Mouse (Mus musculus) thymus, postnatal 10 days (tissue): ENCODE measurements around the gene Zfp697.
"Not testable (repeated sequence)": the region's sequence is repeated elsewhere in the genome, so short reads cannot be mapped to it uniquely, and the experiment has no call there.

Experiments
- DNase-seq, 2 experiments: peaks; one replicate each; pipeline ENCODE4 v3.0.0; 2021; ENCODE audit warnings: low spot score in 2 of 2

Gene Zfp697

GRCm38 (mm10) chr3:98497401-98497800, 115.1 kb downstream of the Zfp697 start:
- DNase-seq = not testable (repeated sequence)

- not testable (repeated sequence) for DNase-seq
These were observed 125.0 kb downstream of the Zfp697 start for GRCm38 (mm10) chr3:98507229-98507628.

DNA sequence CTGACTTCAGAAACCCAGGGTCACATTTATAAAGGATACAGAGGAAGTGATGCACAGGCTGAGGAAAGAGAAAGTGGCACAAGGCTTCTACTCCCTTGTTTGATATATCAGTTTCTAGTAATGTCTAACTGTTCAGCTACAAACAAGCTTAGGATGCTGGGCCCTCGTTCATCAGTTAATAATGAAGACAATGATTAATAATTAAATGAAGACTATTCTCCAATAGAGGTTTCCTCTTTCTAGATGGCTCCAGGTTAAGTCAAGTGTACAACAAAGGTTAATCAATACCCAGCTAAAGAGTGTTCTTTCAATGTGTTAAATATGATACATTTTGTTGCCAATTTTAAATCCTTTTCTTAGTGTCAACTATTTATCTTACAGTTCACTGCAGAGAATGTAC, 128.2 kb downstream of the Zfp697 start, which contains the start of gene Hsd3b4:
Gene Hsd3b4 (minus strand): TSS at position 101 of the 400 bp plus-strand sequence.
- not testable (repeated sequence) for DNase-seq

- DNase-seq = not testable (repeated sequence)
These were observed 140.5 kb downstream of the Zfp697 start for GRCm38 (mm10) chr3:98522779-98523178.

- not testable (repeated sequence) for DNase-seq
These were observed 142.3 kb downstream of the Zfp697 start for GRCm38 (mm10) chr3:98524552-98524951.

GRCm38 (mm10) chr3:98524978-98525377, 142.7 kb downstream of the Zfp697 start:
- DNase-seq = not testable (repeated sequence)

DNA sequence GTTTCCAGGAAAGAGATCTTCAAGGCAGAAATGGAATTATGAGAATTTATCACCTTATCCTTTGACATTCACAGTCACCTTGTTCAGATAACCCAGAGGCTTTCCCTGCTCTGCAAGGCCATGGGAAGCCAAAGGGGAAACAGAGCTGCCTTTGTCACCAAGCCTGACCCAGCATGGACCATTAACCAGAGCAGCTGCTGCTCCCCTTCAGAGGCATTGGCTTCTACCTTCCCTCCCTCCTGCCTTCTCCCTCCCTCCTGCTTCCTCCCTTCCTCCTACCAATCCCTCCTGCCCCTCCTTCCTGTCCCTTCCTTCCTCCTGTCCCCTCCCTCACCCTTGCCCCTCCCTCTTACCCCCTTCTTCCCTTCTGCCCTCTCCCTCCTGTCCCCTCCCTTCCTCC, 165.4 kb downstream of the Zfp697 start:
- not testable (repeated sequence) for DNase-seq

- not testable (repeated sequence) for DNase-seq
These were observed 166.2 kb downstream of the Zfp697 start for GRCm38 (mm10) chr3:98548495-98548894.

DNA sequence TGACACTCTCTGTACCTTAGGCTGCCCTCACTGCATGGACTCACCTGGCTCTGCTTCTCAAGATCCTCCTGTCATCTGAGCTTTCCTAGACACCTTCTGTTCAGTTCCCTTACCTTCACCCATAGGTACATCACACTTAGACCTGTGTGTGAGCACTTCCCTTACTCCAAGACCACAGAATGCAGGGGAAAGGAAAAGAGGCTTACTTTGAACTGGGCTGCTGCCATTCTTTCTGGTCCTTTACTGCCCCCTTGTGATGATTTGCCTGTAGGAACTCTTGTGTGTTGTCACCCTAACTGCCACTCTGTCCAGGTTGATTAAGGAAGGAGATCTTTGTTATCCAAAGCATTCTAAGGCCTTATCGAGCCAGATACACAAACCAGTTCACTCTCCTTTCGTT, 168.0 kb downstream of the Zfp697 start:
- not testable (repeated sequence) for DNase-seq

- not testable (repeated sequence) for DNase-seq
These were observed 168.6 kb downstream of the Zfp697 start for GRCm38 (mm10) chr3:98550832-98551231.

- not testable (repeated sequence) for DNase-seq
These were observed 178.4 kb downstream of the Zfp697 start for GRCm38 (mm10) chr3:98560711-98561110.

DNA sequence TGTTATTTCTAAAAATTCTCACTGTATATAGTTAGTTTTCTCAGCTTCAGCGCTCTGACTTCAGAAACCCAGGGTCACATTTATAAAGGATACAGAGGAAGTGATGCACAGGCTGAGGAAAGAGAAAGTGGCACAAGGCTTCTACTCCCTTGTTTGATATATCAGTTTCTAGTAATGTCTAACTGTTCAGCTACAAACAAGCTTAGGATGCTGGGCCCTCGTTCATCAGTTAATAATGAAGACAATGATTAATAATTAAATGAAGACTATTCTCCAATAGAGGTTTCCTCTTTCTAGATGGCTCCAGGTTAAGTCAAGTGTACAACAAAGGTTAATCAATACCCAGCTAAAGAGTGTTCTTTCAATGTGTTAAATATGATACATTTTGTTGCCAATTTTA, 181.6 kb downstream of the Zfp697 start:
- not testable (repeated sequence) for DNase-seq

GRCm38 (mm10) chr3:98564894-98565293, 182.6 kb downstream of the Zfp697 start:
- DNase-seq = not testable (repeated sequence)

DNA sequence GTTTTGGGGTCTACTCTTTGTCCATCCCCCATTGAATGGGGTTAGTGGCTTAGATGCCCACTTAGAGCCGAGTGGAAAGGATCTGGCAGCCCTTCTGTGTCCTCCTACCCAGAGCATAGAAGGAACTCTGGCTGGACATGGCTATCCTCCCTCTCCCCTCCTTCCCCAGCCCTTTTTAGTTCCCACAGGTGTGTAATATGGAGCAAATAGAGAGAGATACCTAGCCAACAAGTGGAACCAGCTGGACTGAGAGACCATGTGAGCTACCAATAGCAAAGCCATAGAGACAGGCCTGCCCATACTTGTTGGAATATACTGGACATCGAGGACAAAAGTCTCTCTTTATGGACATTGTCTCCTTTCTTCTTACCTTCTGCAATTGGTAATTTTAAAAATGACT, 185.5 kb downstream of the Zfp697 start:
- DNase-seq = not testable (repeated sequence)

GRCm38 (mm10) chr3:98581024-98581423, 198.8 kb downstream of the Zfp697 start:
- DNase-seq = not testable (repeated sequence)

GRCm38 (mm10) chr3:98582202-98582601, 199.9 kb downstream of the Zfp697 start:
- DNase-seq = not testable (repeated sequence)

DNA sequence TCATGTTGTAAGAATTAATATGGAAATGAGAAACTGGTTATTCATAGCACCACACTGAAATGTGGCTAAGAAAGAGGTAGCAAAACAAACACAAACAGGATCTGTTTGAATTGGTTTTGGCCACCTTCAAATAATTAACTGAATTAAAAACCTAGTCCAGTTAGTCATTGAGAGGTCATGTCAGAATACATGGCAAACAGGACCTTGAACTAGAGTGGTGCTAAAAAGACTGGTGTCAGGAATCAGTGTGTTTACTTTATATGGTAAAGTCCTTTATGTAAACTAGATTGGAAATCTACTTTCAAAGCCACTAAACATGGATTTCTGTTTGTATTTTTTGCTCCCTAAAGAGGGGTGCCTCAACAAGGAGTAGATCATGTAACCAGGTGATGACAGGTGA, 200.4 kb downstream of the Zfp697 start:
- not testable (repeated sequence) for DNase-seq

- no peak for DNase-seq
These were observed 205.5 kb downstream of the Zfp697 start for GRCm38 (mm10) chr3:98587721-98588120.

- no peak for DNase-seq
These were observed 206.4 kb downstream of the Zfp697 start, which contains the start of gene Gm10681 for GRCm38 (mm10) chr3:98588707-98589106. Gm10681 (minus strand) TSS chr3:98588807.

- DNase-seq = not testable (repeated sequence)
These were observed 231.3 kb downstream of the Zfp697 start for GRCm38 (mm10) chr3:98613540-98613939.

GRCm38 (mm10) chr3:98613963-98614362, 231.7 kb downstream of the Zfp697 start:
- no peak for DNase-seq

GRCm38 (mm10) chr3:98614406-98614927, 232.2 kb downstream of the Zfp697 start:
- DNase-seq = not testable (repeated sequence)

DNA sequence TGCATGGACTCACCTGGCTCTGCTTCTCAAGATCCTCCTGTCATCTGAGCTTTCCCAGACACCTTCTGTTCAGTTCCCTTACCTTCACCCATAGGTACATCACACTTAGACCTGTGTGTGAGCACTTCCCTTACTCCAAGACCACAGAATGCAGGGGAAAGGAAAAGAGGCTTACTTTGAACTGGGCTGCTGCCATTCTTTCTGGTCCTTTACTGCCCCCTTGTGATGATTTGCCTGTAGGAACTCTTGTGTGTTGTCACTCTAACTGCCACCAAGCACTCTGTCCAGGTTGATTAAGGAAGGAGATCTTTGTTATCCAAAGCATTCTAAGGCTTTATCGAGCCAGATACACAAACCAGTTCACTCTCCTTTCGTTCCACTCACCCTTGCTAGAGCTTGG, 234.0 kb downstream of the Zfp697 start:
- DNase-seq = not testable (repeated sequence)

- DNase-seq = not testable (repeated sequence)
These were observed 234.5 kb downstream of the Zfp697 start for GRCm38 (mm10) chr3:98616786-98617185.
